8 mouse cellular contexts compared by ENCODE assay signal in genomic region chr12:76961052-76961931, GRCm38 (mm10). TPM values are rescaled to one million over a fixed set of nuclear protein-coding genes. Genes with fewer than 3 reads are reported as not detected.
DNase-seq lines count a peak whose midpoint lies in the region; ATAC-seq and TF ChIP-seq lines count a peak whose summit lies in the region.

No protein-coding gene starts in this region.

- no peak for TF ChIP-seq RAD21 in CH12.LX (IDR thresholded peaks at IDR 0.05; ENCODE audit: low read depth, low read length)

- peak overlapping the region; percentile 81 for H3K9ac ChIP-seq in heart, embryonic 14.5 days (ENCODE audit: low read length)
- H3K9ac ChIP-seq in CH12.LX (ENCODE audit: insufficient read depth, low read depth): peak overlapping the region; percentile 83
- peak overlapping the region; percentile 67 for H3K9ac ChIP-seq in hindbrain, embryonic 11.5 days (ENCODE audit: low read depth, low read length)
- H3K9ac ChIP-seq in liver, embryonic 16.5 days (ENCODE audit: low read depth, low read length): peak overlapping the region; percentile 94
- peak overlapping the region; percentile 94 for H3K9ac ChIP-seq in stomach, embryonic 16.5 days (ENCODE audit: low read length)

- peak overlapping the region; percentile 95 to 96 for H3K4me3 ChIP-seq in heart, embryonic 14.5 days (ENCODE audit: control insufficient read depth in 1 of 2, insufficient read depth in 1 of 2, low read depth in 1 of 2, low read length in 2 of 2)
- peak overlapping the region; percentile 74 to 85 (median 83) for H3K4me3 ChIP-seq in CH12.LX (replicated peaks in 1 of 3; ENCODE audit: low read depth in 2 of 3, low read length in 2 of 3, poor library complexity in 1 of 3)
- H3K4me3 ChIP-seq in bone marrow macrophage, adult 2 months (ENCODE audit: insufficient read depth, low read length): peak overlapping the region; percentile 97
- peak overlapping the region; percentile 98 for H3K4me3 ChIP-seq in hindbrain, embryonic 11.5 days (ENCODE audit: low read depth, low read length)
- H3K4me3 ChIP-seq in liver, embryonic 16.5 days (ENCODE audit: low read depth, low read length): peak overlapping the region; percentile 90
- peak overlapping the region; percentile 96 for H3K4me3 ChIP-seq in stomach, embryonic 16.5 days (replicated peaks; ENCODE audit: low read length)

- no peak for TF ChIP-seq CTCF in CH12.LX (conservative IDR thresholded peaks at IDR 0.05 in 1 of 2, IDR thresholded peaks at IDR 0.05 in 1 of 2; ENCODE audit: low read depth in 2 of 2, low read length in 2 of 2)
- TF ChIP-seq CTCF in bone marrow macrophage, adult 2 months (IDR thresholded peaks at IDR 0.05; ENCODE audit: low read depth, low read length): no peak

- TF ChIP-seq EP300 in CH12.LX (IDR thresholded peaks at IDR 0.05; ENCODE audit: low read length): no peak

- peak overlapping the region; percentile 21 to 62 for H3K27ac ChIP-seq in heart, embryonic 14.5 days (replicated peaks in 1 of 2; ENCODE audit: control insufficient read depth in 1 of 2, insufficient read depth in 1 of 2, low read depth in 2 of 2, low read length in 2 of 2)
- H3K27ac ChIP-seq in CH12.LX (ENCODE audit: insufficient read depth, low read depth): peak overlapping the region; percentile 10; the same call in 1 of the 2 replicates
- H3K27ac ChIP-seq in bone marrow macrophage, adult 2 months (ENCODE audit: insufficient read depth, low read depth, low read length): peak overlapping the region; percentile 79
- no peak overlapping the region for H3K27ac ChIP-seq in hindbrain, embryonic 11.5 days (ENCODE audit: low read depth, low read length)
- peak overlapping the region; percentile 89 for H3K27ac ChIP-seq in liver, embryonic 16.5 days (ENCODE audit: low read length)
- H3K27ac ChIP-seq in stomach, embryonic 16.5 days (ENCODE audit: low read length): peak overlapping the region; percentile 72

- peaks cover 43% of the 10 kb centered on the region for H3K79me2 ChIP-seq in CH12.LX (replicated peaks; ENCODE audit: control insufficient read depth, extremely low read depth, insufficient read depth, poor library complexity, severe bottlenecking)

- in situ Hi-C loops in CH12.LX (cut with MboI; ENCODE audit: low pct_ligation_motif_present, low pct_unique_long_range_greater_than_20kb, low sequenced_read_pairs): no loop called here

- dilution Hi-C loops in CH12.LX (cut with MboI; ENCODE audit: extremely low pct_ligation_motif_present, extremely low pct_unique_long_range_greater_than_20kb, low sequenced_read_pairs): no loop called here

- H3K27me3 ChIP-seq in heart, embryonic 14.5 days (ENCODE audit: control insufficient read depth, insufficient read depth, low read length): no peaks in the 10 kb centered on the region
- H3K27me3 ChIP-seq in CH12.LX (replicated peaks): no peaks in the 10 kb centered on the region
- no peaks in the 10 kb centered on the region for H3K27me3 ChIP-seq in hindbrain, embryonic 11.5 days (ENCODE audit: control insufficient read depth, insufficient read depth, low read length)
- no peaks in the 10 kb centered on the region for H3K27me3 ChIP-seq in liver, embryonic 16.5 days (ENCODE audit: control insufficient read depth, insufficient read depth, low read depth, low read length)
- no peaks in the 10 kb centered on the region for H3K27me3 ChIP-seq in stomach, embryonic 16.5 days (ENCODE audit: control insufficient read depth, insufficient read depth, low read length)

- H3K36me3 ChIP-seq in heart, embryonic 14.5 days (ENCODE audit: control insufficient read depth, insufficient read depth, low read length): peaks cover 21% of the 10 kb centered on the region
- peaks cover 1 to 24% of the 10 kb centered on the region in 2 experiments for H3K36me3 ChIP-seq in CH12.LX (replicated peaks in 1 of 2; ENCODE audit: control insufficient read depth in 1 of 2, insufficient read depth in 1 of 2, low read length in 1 of 2)
- H3K36me3 ChIP-seq in hindbrain, embryonic 11.5 days (ENCODE audit: control insufficient read depth, insufficient read depth, low read length): no peaks in the 10 kb centered on the region
- H3K36me3 ChIP-seq in liver, embryonic 16.5 days (ENCODE audit: control insufficient read depth, insufficient read depth): no peaks in the 10 kb centered on the region; the same call in 1 of the 2 replicates
- no peaks in the 10 kb centered on the region for H3K36me3 ChIP-seq in stomach, embryonic 16.5 days (ENCODE audit: control insufficient read depth, insufficient read depth, low read length)

- no peaks in the 10 kb centered on the region for H3K9me3 ChIP-seq in heart, embryonic 14.5 days (ENCODE audit: control insufficient read depth, low read length)
- H3K9me3 ChIP-seq in CH12.LX (replicated peaks; ENCODE audit: low read length): no peaks in the 10 kb centered on the region
- H3K9me3 ChIP-seq in hindbrain, embryonic 11.5 days (ENCODE audit: control insufficient read depth, low read length): no peaks in the 10 kb centered on the region
- H3K9me3 ChIP-seq in liver, embryonic 16.5 days (replicated peaks; ENCODE audit: control insufficient read depth, low read length): no peaks in the 10 kb centered on the region
- no peaks in the 10 kb centered on the region for H3K9me3 ChIP-seq in stomach, embryonic 16.5 days (replicated peaks; ENCODE audit: control insufficient read depth, low read length)

- ATAC-seq in heart, embryonic 14.5 days (ENCODE audit: insufficient number of reproducible peaks, insufficient read depth, low FRiP score, low read depth): peak; percentile 2; the same call in 1 of the 2 replicates
- ATAC-seq in hindbrain, embryonic 11.5 days (ENCODE audit: low FRiP score): peak; percentile 41
- ATAC-seq in liver, embryonic 16.5 days (ENCODE audit: low read depth): no peak
- ATAC-seq in stomach, embryonic 16.5 days (ENCODE audit: insufficient read depth, low FRiP score): no peak

- peak overlapping the region; percentile 71 for H3K4me2 ChIP-seq in heart, embryonic 14.5 days (ENCODE audit: low read length)
- H3K4me2 ChIP-seq in CH12.LX (ENCODE audit: insufficient read depth, low read depth, poor library complexity, severe bottlenecking): peak overlapping the region; percentile 97
- H3K4me2 ChIP-seq in hindbrain, embryonic 11.5 days (replicated peaks; ENCODE audit: low read depth, low read length): peak overlapping the region; percentile 89
- H3K4me2 ChIP-seq in liver, embryonic 16.5 days (ENCODE audit: low read depth, low read length): peak overlapping the region; percentile 72
- peak overlapping the region; percentile 87 for H3K4me2 ChIP-seq in stomach, embryonic 16.5 days (ENCODE audit: low read depth, low read length)

- no peak for DNase-seq in heart, adult 9 months (ENCODE audit: low spot score in 2 of 2)
- DNase-seq in CH12.LX (ENCODE audit: extremely low read depth): no peak
- DNase-seq in hindbrain, embryonic 11.5 days (ENCODE audit: low spot score): no peak
- DNase-seq in spleen, adult 18-20 months: no peak

- no peak for TF ChIP-seq POLR2A in CH12.LX (IDR thresholded peaks at IDR 0.05; ENCODE audit: low read depth, low read length)
- TF ChIP-seq POLR2A in bone marrow macrophage, adult 2 months (IDR thresholded peaks at IDR 0.05; ENCODE audit: borderline replicate concordance, low read depth, low read length): no peak

- WGBS in heart, embryonic 14.5 days: 3% methylated on average over 42 of the region's 45 CpGs
- WGBS in hindbrain, embryonic 11.5 days: 6% methylated on average over 39 of the region's 45 CpGs
- 2% methylated on average over 42 of the region's 45 CpGs for WGBS in liver, embryonic 16.5 days (ENCODE audit: insufficient replicate concordance)
- 5% methylated on average over 45 of the region's 45 CpGs for WGBS in stomach, embryonic 16.5 days

- H3K4me1 ChIP-seq in heart, embryonic 14.5 days (ENCODE audit: control insufficient read depth in 2 of 2, insufficient read depth in 2 of 2, low read length in 2 of 2): peaks cover 2 to 12% of the 10 kb centered on the region in 2 experiments; a peak in 3 of 4 replicates
- peaks cover 0 to 35% of the 10 kb centered on the region in 2 experiments; a peak in 2 of 4 replicates for H3K4me1 ChIP-seq in CH12.LX (ENCODE audit: control insufficient read depth in 1 of 2, insufficient read depth in 2 of 2)
- H3K4me1 ChIP-seq in bone marrow macrophage, adult 2 months (ENCODE audit: control insufficient read depth, insufficient read depth, low read length): peaks cover 19% of the 10 kb centered on the region
- H3K4me1 ChIP-seq in hindbrain, embryonic 11.5 days (replicated peaks; ENCODE audit: control insufficient read depth, insufficient read depth, low read length): no peaks in the 10 kb centered on the region
- H3K4me1 ChIP-seq in liver, embryonic 16.5 days (ENCODE audit: control insufficient read depth, low read depth, low read length): peaks cover 27% of the 10 kb centered on the region
- H3K4me1 ChIP-seq in stomach, embryonic 16.5 days (ENCODE audit: control insufficient read depth, insufficient read depth, low read length): peaks cover 6% of the 10 kb centered on the region

TF ChIP-seq in CH12.LX, 34 proteins besides CTCF, POLR2A, EP300 and RAD21:
- peak; percentile 22; the same call in 1 of the 2 replicates for TF ChIP-seq MXI1 (IDR thresholded peaks at IDR 0.05; ENCODE audit: low read depth, low read length)
- peak; percentile 58 for TF ChIP-seq SIN3A (IDR thresholded peaks at IDR 0.05; ENCODE audit: low read length)
- no peak for TF ChIP-seq RCOR1 (conservative IDR thresholded peaks at IDR 0.05; ENCODE audit: low read depth, low read length)
- 0 out of 2 replicates have a peak, but pooled peaks have one; percentile 19 for TF ChIP-seq NRF1 (IDR thresholded peaks at IDR 0.05; ENCODE audit: low read depth, low read length)
- no peak for TF ChIP-seq UBTF (IDR thresholded peaks at IDR 0.05; ENCODE audit: low read depth, low read length)
- TF ChIP-seq NELFE (IDR thresholded peaks at IDR 0.05; ENCODE audit: low read depth, low read length): peak; percentile 27; the same call in 1 of the 2 replicates
- no peak for TF ChIP-seq ZNF384 (IDR thresholded peaks at IDR 0.05; ENCODE audit: low read depth, low read length)

RNA-seq across cellular contexts. Expression of gene Max, which starts 0.7 kb away (rescaled TPM):
- 10.9 and 21.7 TPM in 2 replicates for polyA plus RNA-seq in heart, embryonic 14.5 days (2014; fragmentation: Nextera tagmentation; extraction: Ambion mirVana)
- 23.9 and 31.7 TPM in 2 replicates for total RNA-seq in CH12.LX (2012; rRNA removed)
- 69.6 and 84.8 TPM in 2 replicates for total RNA-seq in CH12.LX (2014; rRNA removed)
- 106 and 128 TPM in 2 replicates for polyA plus RNA-seq in CH12.LX (2012; ENCODE audit: insufficient read length, low read depth)
- polyA plus RNA-seq in bone marrow macrophage, adult 2 months (2012; ENCODE audit: insufficient read depth, insufficient read length, missing spikeins): 99.5 and 108 TPM in 2 replicates
- polyA plus RNA-seq in hindbrain, embryonic 11.5 days (2014; fragmentation: Nextera tagmentation; extraction: Ambion mirVana): 36.9 and 48.4 TPM in 2 replicates
- 5.4 and 7.6 TPM in 2 replicates for polyA plus RNA-seq in liver, embryonic 16.5 days (2015; fragmentation: Nextera tagmentation; extraction: Ambion mirVana)
- 16.1 and 16.9 TPM in 2 replicates for polyA plus RNA-seq in stomach, embryonic 16.5 days (2015; fragmentation: Nextera tagmentation; extraction: Ambion mirVana)

Comparison
In these comparisons a context has a peak if more than half of its experiments do, and no peak if none do; other contexts are left out.
1. ATAC-seq: peak in heart, embryonic 14.5 days (single experiment) and hindbrain, embryonic 11.5 days (single experiment); none in liver, embryonic 16.5 days (single experiment) and stomach, embryonic 16.5 days (single experiment).
2. Peak in every context shown above with its lines, with median percentiles within 50 percentile points of each other: H3K4me2 ChIP-seq, H3K4me3 ChIP-seq and H3K9ac ChIP-seq.